Mouse (Mus musculus): ENCODE data around the gene Hrh2.

Gene Hrh2

DNA sequence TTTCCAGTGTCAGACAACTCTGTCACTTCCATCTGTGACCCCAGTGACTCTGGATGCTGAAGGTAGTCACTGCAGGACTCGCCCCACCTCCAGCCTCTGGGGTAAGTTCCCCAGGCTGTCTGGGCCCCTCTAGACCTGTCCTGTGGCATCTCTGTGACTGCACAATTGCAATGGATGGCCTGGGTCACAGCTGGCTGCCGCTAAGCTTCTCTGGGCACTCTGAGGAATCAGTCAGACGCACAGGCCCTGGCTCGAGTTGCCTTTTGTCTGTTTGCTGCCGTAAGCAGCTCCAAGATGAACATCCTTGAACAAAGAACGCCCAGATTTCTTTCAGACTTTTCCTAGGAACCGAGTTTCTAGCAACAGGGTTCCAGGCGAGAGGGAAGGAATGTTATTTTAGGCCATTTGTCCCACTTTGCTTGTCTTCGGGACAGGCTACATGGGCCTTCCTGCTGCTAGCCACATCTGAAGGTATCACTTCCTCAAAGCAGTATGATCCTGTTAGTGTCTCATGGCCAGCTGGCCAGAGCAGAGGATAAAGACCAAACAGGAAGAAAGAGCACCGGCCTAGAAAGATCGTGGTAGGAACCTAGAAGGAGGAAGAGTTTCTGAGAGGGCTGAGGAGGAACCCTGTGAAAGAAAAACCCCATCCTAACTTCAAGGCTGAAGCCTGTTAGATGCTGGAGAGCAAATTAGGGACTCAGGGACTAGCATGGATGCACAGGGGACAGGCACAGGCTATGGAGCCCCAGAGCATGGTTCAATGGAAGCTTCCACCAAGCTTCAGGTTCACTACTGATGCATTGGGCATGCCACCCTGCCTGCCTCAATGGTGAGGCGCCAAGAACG, 31.2 kb downstream of the Hrh2 start:
- no peak for DNase-seq

DNA sequence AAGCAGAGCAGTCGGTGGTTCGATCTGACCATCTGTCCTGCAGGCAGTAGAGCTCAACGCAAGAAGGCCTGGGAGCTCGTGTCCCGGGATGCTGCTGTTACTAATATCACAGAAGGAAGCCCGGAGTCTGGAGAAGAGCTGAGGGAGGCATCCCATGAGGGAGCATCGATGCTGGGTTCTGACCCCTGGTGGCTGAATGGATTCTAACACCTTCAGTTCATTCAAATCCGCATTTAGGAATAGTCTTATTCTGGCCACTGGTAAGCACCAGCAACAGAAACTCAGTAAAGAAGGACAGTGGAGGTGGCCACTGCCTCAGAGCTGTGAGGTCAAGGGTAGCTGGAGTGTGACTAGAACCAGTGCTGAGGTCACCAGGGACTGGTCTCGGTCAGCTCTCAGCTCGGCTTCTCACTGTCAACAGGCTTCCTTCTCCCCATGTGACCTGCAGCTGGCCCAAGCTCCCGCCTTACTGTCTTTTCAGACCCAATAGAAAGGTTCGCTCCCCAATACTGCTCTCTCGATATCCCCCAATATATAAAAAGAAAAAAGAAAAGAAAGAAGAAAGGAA, 36.1 kb downstream of the Hrh2 start:
- DNase-seq = peak; percentile 72

DNA sequence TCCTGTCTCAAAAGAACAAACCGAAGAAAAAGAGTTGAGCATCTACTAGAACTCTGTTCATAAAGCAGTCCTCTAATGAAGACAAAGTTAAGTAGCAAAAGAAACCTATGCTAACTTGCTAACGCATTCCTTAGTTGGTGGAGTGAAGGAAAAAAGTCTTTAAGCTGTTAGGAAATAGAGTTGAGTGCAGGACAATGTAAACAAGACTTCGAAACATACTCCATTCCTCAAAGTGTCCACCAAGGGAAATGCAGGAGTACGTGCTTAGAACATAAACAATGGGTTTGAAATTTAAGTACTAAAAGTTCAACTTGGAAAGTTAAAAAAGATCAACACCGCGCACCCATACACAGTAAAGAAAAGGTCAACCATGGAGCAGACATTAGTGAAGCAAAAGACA, 38.2 kb downstream of the Hrh2 start:
- no peak for DNase-seq

DNA sequence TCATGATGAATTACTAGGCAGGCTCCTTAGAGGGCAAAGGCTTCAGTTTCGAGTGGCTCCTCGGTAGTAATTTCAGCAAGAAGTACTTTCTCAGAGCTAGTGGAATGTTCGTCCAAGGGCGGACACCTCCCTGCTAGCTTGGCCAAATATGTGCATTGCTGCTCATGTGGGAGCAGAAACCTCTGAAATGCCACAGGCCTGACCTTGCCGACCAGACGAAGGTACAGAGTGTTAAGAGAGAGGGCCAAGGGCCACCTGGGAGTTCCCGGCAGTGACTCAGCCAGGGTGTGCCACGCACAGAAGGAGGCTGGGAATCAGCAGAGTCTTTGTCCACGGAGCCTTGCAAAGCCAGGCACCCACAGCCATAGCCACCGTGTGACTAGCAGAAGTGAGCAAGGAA, 39.9 kb downstream of the Hrh2 start:
- DNase-seq = no peak

DNA sequence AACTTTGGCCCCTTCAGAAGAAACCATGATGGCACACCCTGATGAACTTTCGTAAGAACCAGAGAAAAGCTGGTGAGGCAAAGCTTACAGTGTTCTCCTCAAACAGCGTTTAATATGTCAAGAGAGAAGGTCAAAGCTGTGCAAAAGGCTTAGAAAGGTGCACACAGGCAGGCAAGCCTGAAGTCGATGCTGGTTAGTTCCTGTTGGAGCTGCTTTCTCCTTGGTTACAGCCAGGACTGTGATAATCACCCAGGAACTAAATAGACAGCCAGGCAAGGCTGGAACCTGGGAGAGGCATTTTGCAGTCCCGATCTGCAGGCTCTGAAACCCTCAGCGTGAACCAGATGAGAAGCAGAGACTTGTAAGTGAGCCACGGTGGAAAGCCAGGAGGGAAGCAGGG, 45.6 kb downstream of the Hrh2 start:
- no peak for DNase-seq

DNA sequence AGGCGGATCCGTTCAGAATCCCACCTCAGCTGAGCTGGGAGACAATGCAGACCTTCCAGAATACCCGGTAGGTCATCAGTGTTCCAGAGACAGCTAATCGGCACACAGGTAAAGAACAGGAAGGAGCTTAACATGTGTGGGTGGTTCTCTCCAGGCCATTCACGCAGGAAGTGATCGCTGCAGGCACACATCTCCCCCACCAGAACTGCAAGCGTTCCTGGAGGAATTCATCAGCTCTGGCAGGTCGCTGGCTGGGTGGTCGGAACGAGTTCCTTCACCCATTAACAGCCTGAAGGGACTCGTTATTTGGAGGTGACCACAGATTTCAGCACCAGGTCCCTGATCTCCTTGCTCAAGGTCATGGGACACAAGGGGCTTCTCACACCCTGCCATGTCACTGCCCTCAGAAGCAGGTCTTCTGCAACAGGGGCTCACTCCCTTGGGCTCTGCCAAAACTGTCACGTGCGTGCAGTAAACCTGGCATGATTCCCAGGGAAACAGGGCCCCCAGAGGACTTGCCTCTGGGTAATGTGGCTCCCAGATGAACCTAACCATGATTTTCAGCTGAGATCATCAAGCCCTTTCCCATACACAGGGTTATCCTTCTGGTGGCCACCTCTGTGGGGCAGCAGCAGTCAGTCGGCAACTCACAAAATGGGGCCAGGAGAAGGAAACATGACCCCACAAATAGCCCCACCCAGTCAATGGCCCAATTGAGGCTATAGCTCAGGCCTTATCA, 46.8 kb downstream of the Hrh2 start:
- DNase-seq = peak; percentile 61

DNA sequence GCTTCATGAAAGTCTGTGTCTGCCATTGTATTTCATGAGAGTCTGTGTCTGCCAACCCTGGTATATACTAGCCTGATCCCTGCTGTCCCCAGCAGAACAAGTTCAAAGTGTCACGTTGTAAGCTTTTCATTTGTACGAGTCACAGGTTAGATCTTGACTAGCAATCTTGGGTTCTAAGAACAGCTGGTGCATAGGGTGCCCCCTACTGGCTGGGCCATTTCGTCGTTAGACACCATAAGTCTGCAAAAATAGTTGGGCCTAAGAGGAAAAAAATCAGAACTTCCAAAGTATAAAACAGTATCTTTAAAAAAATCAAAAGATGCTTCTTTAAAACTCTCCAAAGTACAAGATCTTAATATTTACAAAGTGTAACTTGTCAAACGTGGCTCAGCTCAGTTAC, 50.5 kb downstream of the Hrh2 start:
- DNase-seq = no peak

DNA sequence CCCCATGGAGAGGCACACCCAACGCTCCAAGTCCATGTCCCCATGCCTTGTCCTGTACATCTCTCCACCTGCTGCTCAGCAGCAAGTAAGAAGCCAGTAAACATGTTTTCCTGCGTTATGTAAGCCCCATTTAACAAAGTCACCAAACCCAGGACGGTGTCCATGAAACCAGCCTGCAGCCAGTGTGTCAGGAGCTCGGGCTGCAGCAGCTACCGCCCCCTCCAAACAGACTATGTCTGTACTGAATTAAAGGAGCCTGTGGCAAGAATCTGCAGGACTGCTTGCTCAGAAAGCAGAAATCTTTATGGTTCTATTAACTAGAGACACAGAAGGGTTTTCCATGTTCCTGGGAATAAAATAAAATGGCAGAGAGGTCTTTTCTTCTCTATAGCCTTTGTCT, 53.3 kb downstream of the Hrh2 start:
- DNase-seq = no peak

DNA sequence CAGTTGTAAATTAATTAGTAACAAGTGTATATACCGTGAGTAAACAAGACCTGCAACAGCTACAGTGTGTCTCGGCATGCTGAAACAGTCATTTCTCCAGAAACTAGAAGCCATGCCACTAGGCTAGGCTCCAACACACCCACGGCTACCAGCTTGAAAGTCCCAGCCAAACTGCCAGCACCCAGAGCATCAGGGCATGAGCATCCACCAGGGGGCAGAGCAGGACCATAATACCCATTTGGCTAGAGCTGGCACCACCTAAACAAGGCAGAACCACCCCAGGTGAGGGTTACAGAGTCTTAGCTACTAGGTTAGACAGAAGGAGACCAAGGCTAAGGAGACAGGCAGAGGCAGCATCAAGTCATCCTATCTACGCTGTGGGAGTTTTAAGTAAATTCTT, 55.6 kb downstream of the Hrh2 start:
- peak; percentile 85 for DNase-seq

DNA sequence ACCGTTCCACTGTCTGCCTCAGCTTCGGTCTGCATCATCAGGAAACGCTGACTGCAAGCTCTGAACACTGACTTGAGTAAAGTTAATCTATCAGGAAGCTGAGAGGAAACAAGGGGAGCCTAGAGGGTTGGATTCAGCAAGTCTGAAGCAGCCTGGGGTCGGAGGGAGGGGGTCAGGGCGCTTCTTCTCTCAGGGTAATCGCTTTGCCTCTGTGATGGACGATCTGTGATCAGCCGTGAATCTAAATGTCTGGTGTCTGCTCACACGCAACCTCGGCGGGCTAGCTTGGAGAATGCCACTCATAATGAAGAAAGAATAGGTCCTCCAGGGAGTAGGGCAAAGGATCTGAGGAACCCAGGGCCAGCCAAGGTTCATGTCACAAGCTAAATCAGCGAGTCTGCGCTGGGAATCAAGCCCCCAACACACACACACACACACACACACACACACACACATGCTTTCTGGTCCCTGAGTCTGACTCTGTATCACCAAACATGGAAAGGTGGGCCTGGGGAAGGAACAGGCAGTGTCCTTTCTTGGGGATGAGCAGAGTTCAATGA, 56.6 kb downstream of the Hrh2 start:
- DNase-seq = no peak

DNA sequence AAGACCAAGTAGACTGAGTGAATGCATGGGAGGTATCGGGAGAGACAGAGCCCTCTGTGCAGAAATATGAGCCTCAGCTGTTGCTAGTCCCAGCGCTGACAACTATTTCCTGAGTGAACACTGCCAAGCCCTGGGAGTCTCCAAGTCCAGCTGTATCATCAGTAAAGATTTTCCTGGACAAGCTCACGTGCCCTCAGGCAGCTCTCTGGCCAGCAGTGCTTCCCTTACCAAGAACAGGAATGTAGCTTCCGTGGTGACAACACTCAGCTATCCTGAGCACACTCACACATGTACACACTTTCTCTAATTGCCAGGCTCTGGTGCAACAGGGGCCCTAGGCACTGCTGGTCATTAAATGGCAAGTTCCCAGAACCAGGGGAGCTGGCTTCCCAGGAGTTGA, 57.1 kb downstream of the Hrh2 start:
- DNase-seq = no peak

DNA sequence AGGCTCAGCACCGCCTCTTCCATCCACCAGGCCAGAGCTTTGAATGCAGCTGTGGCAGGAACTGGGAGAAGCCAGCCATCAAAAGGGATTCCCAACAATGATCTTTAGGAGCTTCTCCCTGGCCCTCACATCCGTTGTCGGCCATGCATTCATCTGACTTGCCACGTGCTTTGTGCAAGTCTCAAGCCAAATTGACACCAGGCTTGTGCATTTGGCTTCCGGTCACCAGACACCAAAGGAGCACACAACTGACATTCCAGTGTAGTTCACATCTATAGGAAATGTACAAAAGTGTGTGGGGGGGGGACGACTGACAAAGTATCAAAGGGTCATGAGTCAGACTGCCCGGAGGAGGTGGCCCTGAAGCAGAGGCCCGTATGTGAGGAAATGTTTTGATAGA, 58.4 kb downstream of the Hrh2 start:
- no peak for DNase-seq

DNA sequence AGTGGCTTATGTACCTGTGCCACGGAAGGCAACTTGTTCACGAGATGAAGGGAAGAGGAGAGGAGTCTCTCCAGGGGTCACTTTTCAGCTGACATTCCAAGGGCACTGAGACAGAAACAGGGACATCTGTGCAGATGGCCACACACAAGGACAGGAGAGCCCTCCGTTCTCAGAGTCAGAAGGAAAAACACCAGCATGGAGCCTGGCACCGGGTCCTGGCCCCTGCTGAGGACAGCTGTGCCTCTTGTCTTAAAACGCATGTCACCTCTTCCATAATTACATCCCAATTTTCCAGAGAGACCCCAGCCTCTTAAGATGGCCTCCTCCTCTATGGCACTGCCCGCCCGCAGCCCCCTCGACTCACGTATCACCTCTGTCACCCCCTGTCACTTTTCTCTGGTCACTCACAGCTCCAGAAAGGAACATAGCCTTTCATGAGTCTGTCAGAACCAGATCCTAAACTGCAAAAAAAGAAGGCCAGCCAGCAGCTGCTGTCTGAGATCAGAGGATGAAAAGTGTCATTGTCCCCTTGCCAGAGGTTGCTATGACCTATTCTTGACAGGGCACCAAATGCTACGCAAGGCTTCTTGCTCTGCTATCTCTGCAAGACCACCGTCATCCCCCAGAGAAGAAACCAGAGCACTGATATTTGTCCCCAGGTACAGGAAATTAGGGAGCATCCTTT, 59.8 kb downstream of the Hrh2 start:
- DNase-seq = no peak

DNA sequence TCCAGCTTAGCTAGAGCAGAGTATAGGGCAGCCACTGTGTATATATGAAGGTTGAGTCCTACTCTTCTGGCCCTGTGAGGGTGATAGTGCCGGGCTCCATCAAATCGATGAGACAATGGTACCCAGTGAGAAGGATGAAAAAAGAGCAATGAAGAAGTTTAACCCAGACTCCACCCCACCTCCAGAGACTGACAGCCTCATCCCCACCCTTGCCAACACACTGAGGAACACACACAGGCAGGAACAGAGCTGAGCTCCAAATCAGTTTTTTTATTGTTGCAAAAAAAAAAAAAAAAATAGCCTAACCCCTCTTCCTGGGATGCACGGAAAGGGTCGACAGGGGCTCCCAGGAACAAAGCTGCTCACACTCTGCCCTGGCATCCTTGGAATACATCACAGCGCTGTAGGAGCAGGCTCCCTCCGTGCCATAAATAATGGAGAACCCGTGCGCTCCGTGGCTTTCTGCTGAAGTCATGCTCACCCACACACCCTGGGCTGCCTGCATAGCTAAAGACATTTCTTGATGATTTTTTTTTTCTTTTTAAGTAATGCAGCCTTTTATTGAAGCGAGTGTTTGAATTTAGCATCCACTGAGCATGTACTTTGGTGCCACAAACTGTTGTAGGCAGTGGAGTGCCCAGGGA, 65.8 kb downstream of the Hrh2 start:
- peak; percentile 45 for DNase-seq

DNA sequence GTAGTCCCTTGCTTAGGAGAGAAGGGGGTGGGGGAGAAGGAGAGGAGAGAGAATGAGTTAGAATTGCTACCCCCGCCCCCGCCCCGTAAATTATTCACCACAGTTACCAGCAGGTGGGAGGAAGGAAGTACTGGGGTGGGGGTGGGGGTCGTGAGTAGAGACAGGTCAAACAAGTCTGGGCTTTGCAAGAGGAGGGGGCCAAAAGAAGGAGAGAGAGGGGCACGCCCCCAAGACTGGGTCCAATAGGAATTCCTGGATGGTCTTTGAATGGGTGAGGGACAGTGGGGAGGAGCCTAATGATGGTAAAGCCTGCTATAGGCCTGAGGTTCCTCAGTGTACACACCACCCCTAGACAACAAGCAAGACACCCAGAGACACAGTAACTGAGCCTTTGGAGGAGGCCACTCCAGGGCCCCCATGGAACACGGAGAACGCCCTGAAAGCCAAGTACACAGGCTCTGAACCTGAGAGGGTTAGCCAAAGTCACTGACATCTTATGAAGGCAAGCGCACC, 66.4 kb downstream of the Hrh2 start:
- DNase-seq = no peak

DNA sequence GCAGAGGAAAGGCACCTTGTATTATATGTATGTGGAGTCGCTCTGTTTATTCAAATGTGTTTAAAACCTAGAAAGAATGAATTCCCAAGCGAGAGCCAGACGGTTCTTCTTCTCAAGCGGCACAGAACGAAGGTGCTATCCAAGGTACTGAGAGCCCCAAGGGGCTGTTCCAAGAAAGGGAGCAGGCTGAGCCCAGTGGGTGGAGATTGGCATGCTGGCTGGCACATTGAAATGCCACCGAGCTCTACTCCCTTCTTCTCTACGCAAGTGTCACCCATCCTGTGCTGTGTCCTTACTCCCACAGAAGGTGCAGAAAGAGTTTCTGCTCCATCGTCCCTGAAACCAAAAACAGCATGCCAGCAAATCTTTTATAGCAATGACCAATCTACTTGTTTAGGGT, 68.4 kb downstream of the Hrh2 start:
- DNase-seq = no peak

DNA sequence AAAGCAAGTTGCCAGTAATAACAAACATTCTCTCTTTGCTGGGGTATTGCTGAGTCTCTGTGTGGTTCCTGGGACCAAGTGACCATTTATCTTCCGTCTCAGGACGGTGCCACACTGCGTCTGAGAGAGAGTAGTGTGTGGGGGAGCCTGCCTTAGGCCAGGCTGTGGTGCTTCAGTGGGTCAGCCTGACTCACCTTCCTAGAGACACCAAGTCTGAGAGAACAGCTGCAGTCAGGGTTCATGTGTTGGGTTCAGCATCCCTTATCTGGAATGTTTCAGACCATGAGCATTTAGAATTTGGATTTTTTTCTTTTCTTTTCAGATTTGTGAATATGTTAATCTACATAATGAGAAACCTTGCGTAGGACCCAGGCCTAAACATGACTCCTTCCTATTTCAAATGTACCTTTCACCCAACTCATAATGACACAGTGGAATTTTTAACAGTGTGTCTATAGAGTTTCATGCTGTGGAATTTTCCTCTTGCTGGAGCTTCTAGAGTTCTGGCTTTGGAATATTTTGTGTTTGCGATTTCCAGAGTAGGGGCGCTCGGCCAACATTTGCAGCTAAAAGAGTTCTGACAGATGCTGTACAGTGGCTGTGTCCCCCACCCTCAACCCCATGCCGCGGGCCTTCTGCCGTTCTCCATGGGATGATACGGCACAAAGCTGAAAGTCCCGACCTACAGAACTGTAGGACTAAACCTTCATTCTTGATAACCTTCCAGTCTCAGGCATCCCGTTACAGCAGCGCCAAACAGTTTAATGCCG, 71.0 kb downstream of the Hrh2 start:
- no peak for DNase-seq

DNA sequence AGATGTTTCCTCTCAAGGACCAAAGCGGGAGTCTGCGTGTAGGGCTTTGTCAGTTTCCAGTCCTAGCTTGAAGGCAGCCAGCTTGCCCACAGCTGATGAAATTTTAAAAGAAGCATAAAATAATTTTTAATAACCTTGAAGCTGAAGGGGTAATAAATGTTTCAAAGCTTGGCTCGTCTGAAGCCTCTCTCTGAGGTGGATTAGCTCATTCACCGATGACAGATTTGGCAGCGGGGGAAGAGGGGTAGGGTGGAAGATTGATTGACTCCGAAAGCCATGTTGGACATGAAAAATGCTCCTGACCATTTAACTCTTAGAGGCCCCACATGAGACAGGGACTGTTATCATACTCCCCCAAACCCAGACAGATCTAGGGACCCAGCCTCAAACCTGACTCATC, 71.7 kb downstream of the Hrh2 start:
- no peak for DNase-seq

DNA sequence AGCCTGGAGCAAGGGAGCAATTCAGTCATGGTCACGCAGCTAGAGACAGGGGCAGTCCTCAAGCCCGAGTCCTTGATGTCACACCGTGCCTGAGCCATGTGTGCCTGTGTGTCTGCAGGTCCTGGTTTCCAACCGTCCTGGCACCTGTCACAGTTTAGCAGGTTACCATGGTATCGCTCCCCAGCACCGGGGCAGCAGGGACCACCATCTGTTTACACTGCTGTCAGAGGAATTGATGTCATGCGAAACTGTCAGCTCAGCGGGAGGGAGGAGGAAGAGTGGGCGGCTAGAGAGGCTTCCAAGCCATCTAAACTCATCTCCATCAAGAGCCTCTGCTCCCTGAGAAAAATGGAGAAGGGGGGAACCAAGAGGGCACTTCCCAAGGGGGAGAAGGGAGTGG, 74.5 kb downstream of the Hrh2 start:
- peak; percentile 89 for DNase-seq

DNA sequence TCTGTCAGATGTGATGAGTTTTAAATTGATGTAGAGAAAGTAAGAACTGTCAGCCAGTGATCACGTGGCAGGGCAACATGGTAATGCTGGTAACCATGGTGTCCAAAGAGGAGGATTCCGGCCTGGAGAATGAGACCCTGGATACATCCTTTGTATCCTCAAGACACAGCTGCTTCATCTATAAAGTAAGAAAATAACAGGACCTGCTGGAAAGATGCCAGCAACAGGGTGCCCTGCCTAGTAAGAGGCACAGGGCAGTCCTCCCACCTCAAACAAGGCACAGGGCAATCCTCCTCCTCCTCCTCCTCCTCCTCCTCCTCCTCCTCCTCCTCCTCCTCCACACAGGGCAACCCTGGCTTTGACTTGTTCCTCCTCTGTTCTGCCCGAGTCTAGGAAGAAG, 77.2 kb downstream of the Hrh2 start:
- no peak for DNase-seq

DNA sequence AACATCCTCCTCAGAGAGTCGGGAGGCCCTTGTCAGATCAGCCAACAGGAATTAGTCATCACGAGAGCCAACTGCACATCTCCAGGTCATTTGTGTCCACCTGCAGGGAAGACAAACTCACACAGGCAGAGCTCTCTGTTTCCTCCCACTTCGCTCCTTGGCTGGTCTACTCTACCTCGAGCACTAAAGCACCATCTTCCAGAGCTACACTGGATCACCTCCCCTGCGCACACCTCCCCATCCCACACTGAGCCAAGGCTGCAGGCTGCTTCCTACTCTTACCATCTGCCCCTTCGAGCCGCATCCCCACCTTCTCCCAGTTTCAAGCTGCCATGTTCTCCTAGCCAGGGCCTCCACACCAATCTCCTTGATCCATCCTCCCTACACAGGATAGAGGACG, 77.7 kb downstream of the Hrh2 start:
- no peak for DNase-seq

DNA sequence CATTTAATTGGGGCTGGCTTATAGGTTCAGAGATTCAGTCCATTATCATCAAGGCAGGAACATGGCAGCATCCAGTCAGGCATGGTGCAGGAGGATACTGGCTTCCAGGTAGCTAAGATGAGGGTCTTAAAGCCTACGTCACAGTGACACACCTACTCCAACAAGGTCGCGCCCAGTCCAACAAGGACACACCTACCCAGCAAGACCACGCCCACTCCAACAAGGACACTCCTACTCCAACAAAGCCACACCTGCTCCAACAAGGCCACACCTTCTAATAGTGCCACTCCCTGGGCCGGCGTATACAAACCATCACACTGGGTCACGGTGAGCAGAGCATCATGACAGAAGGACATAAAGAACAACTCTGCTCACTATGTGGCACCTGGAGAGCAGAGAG, 80.1 kb downstream of the Hrh2 start:
- no peak for DNase-seq

Measured in retina, postnatal 1 day (tissue).